Mouse (Mus musculus) ES-Bruce4 (cell line): Measurements from ENCODE around the gene Sec14l1.

Experiments used
- CTCF ChIP-seq: IDR thresholded peaks from one replicate; pipeline ENCODE4 v1.8.1; 2011; ENCODE audit warnings: low read depth, low read length
- EP300 ChIP-seq: IDR thresholded peaks from 2 replicates; pipeline ENCODE4 v1.6.1; 2011; ENCODE audit warnings: low read depth, low read length; ENCODE audit not compliant: insufficient read depth
- POLR2A ChIP-seq: IDR thresholded peaks from one replicate; pipeline ENCODE4 v1.8.1; 2011; ENCODE audit warnings: low read length; ENCODE audit not compliant: insufficient read depth

- no peak for TF ChIP-seq POLR2A
- peak; percentile 4 for TF ChIP-seq CTCF
- no peak for TF ChIP-seq EP300
Observed at GRCm38 (mm10) chr11:117183841-117184240, 68.9 kb downstream of the Sec14l1 start.
